Mouse (Mus musculus) T-cell, adult 2 months (primary cell): ENCODE measurements around the gene Zfp579.
A peak's percentile ranks its signal among the peaks of the same experiment; 100 is the strongest.
"Not testable (repeated sequence)": the region's sequence is repeated elsewhere in the genome, so short reads cannot be mapped to it uniquely, and the experiment has no call there.

Experiments
- DNase-seq: peaks from one replicate; pipeline ENCODE4 v3.0.0; 2022; ENCODE audit warnings: low spot score

The Zfp579 gene

GRCm38 (mm10) chr7:4996003-4996895 is at the start of gene Zfp579:
Gene Zfp579, minus strand, starts transcription at chr7:4996158.
- peak; percentile 76 for DNase-seq

GRCm38 (mm10) chr7:5044981-5045380 is 49.0 kb upstream of the Zfp579 start:
- no peak for DNase-seq

- no peak for DNase-seq
Observed at GRCm38 (mm10) chr7:5038940-5039339, 43.0 kb upstream of the Zfp579 start.

GRCm38 (mm10) chr7:5038109-5038732 is 42.3 kb upstream of the Zfp579 start, which contains the start of gene Zfp784:
Gene Zfp784, minus strand, starts transcription at chr7:5038446.
- peak; percentile 95 for DNase-seq

GRCm38 (mm10) chr7:5037467-5037866 is 41.5 kb upstream of the Zfp579 start:
- no peak for DNase-seq

DNA sequence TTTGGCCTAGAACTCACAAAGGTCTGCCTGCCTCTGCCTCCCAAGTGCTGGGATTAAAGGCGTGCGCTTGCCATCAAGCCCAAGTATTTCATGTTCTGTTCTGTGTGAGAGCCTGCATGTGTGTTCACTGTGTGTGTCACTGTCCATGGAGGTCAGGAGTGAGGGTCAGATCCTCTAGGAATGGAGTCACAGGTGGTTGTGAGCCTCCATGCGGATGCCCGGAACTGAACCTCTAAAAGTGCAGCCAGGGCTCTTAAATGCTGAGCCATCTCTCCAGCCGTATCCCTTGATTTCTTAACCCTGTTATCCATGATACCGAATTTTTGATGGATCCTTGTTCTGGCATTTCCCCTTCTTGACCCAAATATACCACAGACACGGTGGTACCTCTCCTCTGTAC is 41.1 kb upstream of the Zfp579 start:
- DNase-seq = no peak

GRCm38 (mm10) chr7:5036136-5036535 is 40.2 kb upstream of the Zfp579 start:
- no peak for DNase-seq

GRCm38 (mm10) chr7:5035628-5036027 is 39.7 kb upstream of the Zfp579 start:
- no peak for DNase-seq

GRCm38 (mm10) chr7:5033818-5034217 is 37.9 kb upstream of the Zfp579 start, which contains the start of gene 4632433K11Rik:
Gene 4632433K11Rik, plus strand, starts transcription at chr7:5034118.
- DNase-seq = no peak

DNA sequence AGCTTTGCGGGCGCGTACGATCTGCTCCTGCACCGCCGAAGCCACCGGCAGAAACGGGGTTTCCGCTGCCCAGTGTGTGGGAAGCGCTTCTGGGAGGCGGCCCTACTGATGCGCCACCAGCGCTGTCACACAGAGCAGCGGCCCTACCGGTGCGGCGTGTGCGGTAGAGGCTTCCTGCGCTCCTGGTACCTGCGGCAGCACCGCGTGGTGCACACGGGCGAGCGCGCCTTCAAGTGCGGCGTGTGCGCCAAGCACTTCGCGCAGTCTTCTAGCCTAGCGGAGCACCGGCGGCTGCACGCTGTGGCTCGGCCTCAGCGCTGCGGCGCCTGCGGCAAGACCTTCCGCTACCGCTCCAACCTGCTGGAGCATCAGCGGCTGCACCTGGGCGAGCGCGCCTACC is 35.5 kb upstream of the Zfp579 start:
- no peak for DNase-seq

DNA sequence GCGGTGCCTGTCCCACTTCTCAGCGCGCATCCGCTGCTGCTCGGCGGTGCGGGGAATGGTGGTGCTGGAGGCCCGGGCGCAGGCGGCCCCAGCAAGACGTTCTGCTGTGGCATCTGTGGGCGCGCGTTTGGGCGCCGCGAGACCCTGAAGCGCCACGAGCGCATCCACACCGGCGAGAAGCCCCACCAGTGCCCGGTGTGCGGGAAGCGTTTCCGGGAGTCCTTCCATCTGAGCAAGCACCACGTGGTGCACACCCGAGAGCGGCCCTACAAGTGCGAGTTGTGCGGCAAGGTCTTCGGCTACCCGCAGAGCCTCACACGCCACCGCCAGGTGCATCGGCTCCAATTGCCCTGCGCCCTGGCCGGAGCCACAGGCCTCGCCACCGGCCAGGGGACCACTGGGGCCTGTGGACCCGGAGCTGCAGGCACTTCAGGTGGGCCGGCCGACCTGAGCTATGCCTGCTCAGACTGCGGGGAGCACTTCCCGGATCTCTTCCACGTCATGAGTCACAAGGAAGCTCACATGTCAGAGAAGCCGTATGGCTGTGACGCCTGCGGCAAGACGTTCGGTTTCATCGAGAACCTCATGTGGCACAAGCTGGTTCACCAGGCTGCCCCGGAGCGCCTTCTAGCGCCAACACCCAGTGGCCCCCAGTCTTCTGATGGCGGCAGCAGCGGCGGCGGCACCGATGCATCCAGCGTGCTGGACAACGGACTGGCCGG is 34.8 kb upstream of the Zfp579 start:
- DNase-seq = no peak

- DNase-seq = no peak
Observed at GRCm38 (mm10) chr7:5029946-5030345, 34.0 kb upstream of the Zfp579 start.

DNA sequence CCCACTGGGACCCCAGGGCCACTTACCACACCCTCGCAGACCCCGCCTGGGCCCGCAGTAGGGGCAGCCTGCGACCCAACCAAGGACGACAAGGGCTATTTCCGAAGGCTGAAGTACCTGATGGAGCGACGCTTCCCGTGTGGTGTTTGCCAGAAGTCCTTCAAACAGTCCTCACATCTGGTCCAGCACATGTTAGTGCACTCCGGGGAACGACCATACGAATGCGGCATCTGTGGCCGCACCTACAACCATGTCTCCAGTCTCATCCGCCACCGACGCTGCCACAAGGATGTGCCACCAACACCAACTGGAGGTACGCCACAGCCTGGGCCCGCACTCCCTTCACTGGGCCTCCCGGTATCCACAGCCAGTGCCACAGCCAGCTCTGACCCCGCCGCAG is 33.6 kb upstream of the Zfp579 start:
- no peak for DNase-seq

- no peak for DNase-seq
Observed at GRCm38 (mm10) chr7:5021197-5021596, 25.2 kb upstream of the Zfp579 start.

DNA sequence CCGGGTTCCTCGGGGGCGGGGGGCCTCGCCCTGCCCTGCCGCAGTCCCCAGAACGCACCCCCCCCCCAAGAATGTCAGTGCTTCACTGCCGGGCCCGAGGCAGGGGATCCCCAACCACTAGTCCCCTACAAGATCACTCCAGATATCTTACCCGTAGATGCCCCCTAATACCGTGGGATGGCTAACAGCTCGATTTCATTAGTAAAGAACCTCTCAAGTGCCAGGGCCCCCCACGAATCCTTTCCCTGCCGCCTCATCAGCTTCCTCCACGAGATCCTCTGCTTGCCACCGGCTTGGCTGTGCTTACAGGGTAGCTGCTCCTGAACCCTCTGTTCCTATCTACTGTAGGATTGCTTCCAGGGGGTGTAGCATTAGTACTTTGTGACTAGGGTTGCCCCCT is 24.7 kb upstream of the Zfp579 start:
- DNase-seq = no peak

- peak; percentile 99 for DNase-seq
Observed at GRCm38 (mm10) chr7:5020000-5020681, 24.2 kb upstream of the Zfp579 start, which contains the start of the genes Zfp865 and Ccdc106. Gene Zfp865, plus strand, starts transcription at chr7:5020376. Gene Ccdc106, plus strand, starts transcription at chr7:5020553.

GRCm38 (mm10) chr7:5019576-5019975 is 23.6 kb upstream of the Zfp579 start:
- not testable (repeated sequence) for DNase-seq

DNA sequence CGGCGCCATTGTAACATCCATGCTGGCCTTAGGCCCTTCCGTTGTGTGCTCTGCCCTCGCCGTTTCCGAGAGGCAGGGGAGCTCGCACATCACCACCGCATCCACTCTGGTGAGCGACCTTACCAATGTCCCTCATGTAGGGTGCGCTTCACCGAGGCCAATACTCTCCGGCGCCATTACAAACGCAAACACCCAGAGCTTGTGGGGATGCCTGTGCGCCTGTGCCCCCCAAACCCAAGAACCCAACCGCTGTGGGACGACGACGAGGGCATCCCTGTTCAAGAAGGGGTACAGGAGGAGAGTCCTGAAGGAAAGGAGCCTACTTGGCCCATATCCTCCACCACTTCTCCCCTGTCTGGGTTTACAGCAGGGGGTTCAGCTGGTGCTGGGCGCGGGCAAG is 22.0 kb upstream of the Zfp579 start:
- DNase-seq = no peak

DNA sequence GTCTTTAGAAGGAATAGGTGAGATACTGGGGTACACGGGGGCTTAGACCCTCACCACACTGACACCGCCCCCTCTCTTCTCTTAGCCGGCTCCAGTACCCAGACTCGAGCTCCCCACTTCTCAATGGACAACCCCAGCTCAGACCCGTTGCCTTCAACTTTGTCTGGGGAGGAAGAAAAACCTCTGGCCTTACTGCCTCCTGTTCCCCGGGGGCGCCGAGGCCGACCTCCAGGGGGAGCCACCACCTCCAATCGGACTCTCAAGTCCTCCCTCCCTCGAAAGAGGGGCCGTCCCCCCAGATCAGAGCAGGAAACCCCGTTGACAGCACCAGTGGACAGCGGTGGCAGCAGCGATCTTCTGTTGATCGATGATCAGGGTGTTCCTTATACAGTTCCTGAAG is 21.4 kb upstream of the Zfp579 start:
- DNase-seq = peak; percentile 28

DNA sequence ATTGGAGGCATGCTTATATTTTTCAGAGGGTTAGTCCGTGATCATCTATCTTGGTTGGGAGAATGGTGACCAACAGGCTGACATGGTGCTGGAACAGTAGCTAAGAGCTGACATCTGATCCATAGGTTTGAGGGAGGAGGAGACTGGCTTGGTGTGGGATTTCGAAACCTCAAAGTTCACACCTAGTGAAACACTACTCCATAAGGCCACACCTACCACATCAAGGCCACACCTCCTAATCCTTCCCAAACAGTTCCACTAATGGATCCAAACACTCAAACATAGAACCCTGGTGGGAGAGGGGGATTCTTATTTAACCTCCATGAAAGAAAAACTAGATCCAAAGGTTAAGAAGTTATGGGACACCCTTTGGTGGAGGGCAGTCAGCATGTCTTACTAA is 21.0 kb upstream of the Zfp579 start:
- no peak for DNase-seq

DNA sequence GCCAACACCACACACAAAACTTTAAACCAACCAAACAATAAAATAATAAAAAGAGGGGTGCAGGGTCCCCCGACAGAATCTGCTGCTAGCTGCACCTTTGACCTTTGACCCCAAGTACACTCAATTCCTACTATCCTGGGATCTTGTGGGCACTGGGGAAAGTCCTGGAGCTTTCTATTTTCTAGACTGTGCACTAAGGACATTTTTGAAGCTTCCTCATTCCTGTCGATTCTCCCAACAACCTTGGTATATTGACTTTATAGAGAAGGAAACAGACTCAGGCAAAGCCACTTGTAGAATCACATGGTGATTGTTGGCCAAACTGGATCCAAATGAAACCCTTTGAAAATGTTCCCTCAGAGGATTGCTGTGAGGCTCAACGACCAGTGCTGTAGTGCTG is 20.1 kb upstream of the Zfp579 start:
- DNase-seq = no peak
